14 mouse cellular contexts compared by ENCODE assay signal in genomic region chr9:84545431-84545830, GRCm38 (mm10).
"Had no signal": no experiment of that assay in that cellular context is flagged by ENCODE, and none has a peak within 500 bp of the region (broad histone marks: within the 10 kb centered on the region; RNA-seq: fewer than 3 reads in every experiment).

No protein-coding gene starts in this region.

- DNase-seq: kidney, postnatal 14 days; left cerebral cortex, postnatal 4 days; lung, embryonic 14.5 days; lung, postnatal 10 days; right cerebral cortex, postnatal 14 days; thymus, postnatal 36 days had no signal

- H3K4me2 ChIP-seq: kidney, embryonic 15.5 days; limb, embryonic 13.5 days; liver, embryonic 11.5 days; lung, embryonic 14.5 days; midbrain, embryonic 11.5 days; midbrain, embryonic 15.5 days; neural tube, embryonic 13.5 days had no signal

- H3K27ac ChIP-seq: kidney, embryonic 15.5 days; limb, embryonic 13.5 days; macrophage; midbrain, embryonic 15.5 days; neural tube, embryonic 13.5 days had no signal

- H3K4me3 ChIP-seq: kidney, embryonic 15.5 days; limb, embryonic 13.5 days; megakaryocyte, embryonic 14.5 days; midbrain, embryonic 15.5 days; neural tube, embryonic 13.5 days had no signal

- H3K27me3 ChIP-seq: kidney, embryonic 15.5 days; limb, embryonic 13.5 days; megakaryocyte, embryonic 14.5 days; midbrain, embryonic 15.5 days; neural tube, embryonic 13.5 days had no signal

- H3K36me3 ChIP-seq: kidney, embryonic 15.5 days; limb, embryonic 13.5 days; midbrain, embryonic 15.5 days; neural tube, embryonic 13.5 days had no signal

- H3K9ac ChIP-seq: kidney, embryonic 15.5 days; limb, embryonic 13.5 days; lung, embryonic 14.5 days; midbrain, embryonic 15.5 days; neural tube, embryonic 13.5 days had no signal

- H3K4me1 ChIP-seq: kidney, embryonic 15.5 days; limb, embryonic 13.5 days; megakaryocyte, embryonic 14.5 days; midbrain, embryonic 15.5 days; neural tube, embryonic 13.5 days had no signal

- H3K9me3 ChIP-seq: kidney, embryonic 15.5 days; limb, embryonic 13.5 days; megakaryocyte, embryonic 14.5 days; midbrain, embryonic 15.5 days; neural tube, embryonic 13.5 days had no signal
